In genomic region chr14:21843263-21843662, GRCm38 (mm10) we compare ENCODE assay signal across 21 mouse cellular contexts. TPM values are rescaled to one million over a fixed set of nuclear protein-coding genes. Genes with fewer than 3 reads are reported as not detected.
A peak's percentile ranks its signal among the peaks of the same experiment; 100 is the strongest.
DNase-seq lines count a peak whose midpoint lies in the region; ATAC-seq and TF ChIP-seq lines count a peak whose summit lies in the region.
"Had no signal": no experiment of that assay in that cellular context is flagged by ENCODE, and none has a peak within 500 bp of the region (broad histone marks: within the 10 kb centered on the region; RNA-seq: fewer than 3 reads in every experiment).

No protein-coding gene starts in this region.

- H3K4me2 ChIP-seq in heart, embryonic 16.5 days (ENCODE audit: low read depth, low read length) = no peak overlapping the region
- H3K4me2 ChIP-seq in midbrain, embryonic 11.5 days = no peak overlapping the region
- H3K4me2 ChIP-seq: hindbrain, embryonic 15.5 days; kidney, embryonic 15.5 days; limb, embryonic 12.5 days had no signal

- no peak overlapping the region for H3K9ac ChIP-seq in heart, embryonic 16.5 days (ENCODE audit: low read length)
- H3K9ac ChIP-seq in midbrain, embryonic 11.5 days (ENCODE audit: low read length) = no peak overlapping the region
- H3K9ac ChIP-seq: hindbrain, embryonic 15.5 days; kidney, embryonic 15.5 days; limb, embryonic 12.5 days had no signal

- TF ChIP-seq CTCF in gastrocnemius, adult 2 months (IDR thresholded peaks at IDR 0.05) = no peak

- ATAC-seq in heart, embryonic 16.5 days (replicated peaks; ENCODE audit: extremely low read depth, insufficient read depth, low FRiP score) = no peak
- no peak for ATAC-seq in midbrain, embryonic 11.5 days (ENCODE audit: low FRiP score)
- ATAC-seq: intestine, embryonic 16.5 days; Patski had no signal

- intact Hi-C loops in gastrocnemius, adult 2 months (cut with DNase I) = no loop called here

- H3K27ac ChIP-seq in gastrocnemius, adult 2 months = 0 out of 2 replicates have a peak overlapping the region, but pooled peaks have one; percentile 10
- H3K27ac ChIP-seq in heart, embryonic 16.5 days (ENCODE audit: low read length) = peak overlapping the region; percentile 13
- no peak overlapping the region for H3K27ac ChIP-seq in midbrain, embryonic 11.5 days (ENCODE audit: low read depth, low read length)
- no peak overlapping the region for H3K27ac ChIP-seq in midbrain, embryonic 10.5 days (replicated peaks)
- H3K27ac ChIP-seq: forebrain, embryonic 10.5 days; hindbrain, embryonic 15.5 days; kidney, embryonic 15.5 days; limb, embryonic 12.5 days had no signal

- no peaks in the 10 kb centered on the region for H3K9me3 ChIP-seq in heart, embryonic 16.5 days (replicated peaks; ENCODE audit: control insufficient read depth, low read length)
- H3K9me3 ChIP-seq in midbrain, embryonic 11.5 days (ENCODE audit: control insufficient read depth, low read length) = no peaks in the 10 kb centered on the region
- H3K9me3 ChIP-seq in midbrain, embryonic 10.5 days (replicated peaks) = no peaks in the 10 kb centered on the region
- H3K9me3 ChIP-seq: forebrain, embryonic 10.5 days; hindbrain, embryonic 15.5 days; kidney, embryonic 15.5 days; limb, embryonic 12.5 days had no signal

- no peak overlapping the region for H3K4me3 ChIP-seq in gastrocnemius, adult 2 months
- no peak overlapping the region for H3K4me3 ChIP-seq in heart, embryonic 16.5 days (ENCODE audit: low read length)
- H3K4me3 ChIP-seq in midbrain, embryonic 11.5 days (ENCODE audit: low read depth, low read length) = no peak overlapping the region
- no peak overlapping the region for H3K4me3 ChIP-seq in midbrain, embryonic 10.5 days
- H3K4me3 ChIP-seq: forebrain, embryonic 10.5 days; hindbrain, embryonic 15.5 days; kidney, embryonic 15.5 days; limb, embryonic 12.5 days had no signal

- H3K27me3 ChIP-seq in heart, embryonic 16.5 days (ENCODE audit: control insufficient read depth, insufficient read depth, low read length) = no peaks in the 10 kb centered on the region
- H3K27me3 ChIP-seq in midbrain, embryonic 11.5 days (ENCODE audit: control insufficient read depth, insufficient read depth, low read length) = no peaks in the 10 kb centered on the region
- H3K27me3 ChIP-seq in midbrain, embryonic 10.5 days (ENCODE audit: low read depth, poor library complexity, severe bottlenecking) = no peaks in the 10 kb centered on the region
- H3K27me3 ChIP-seq in splenic B cell, adult 2 months (ENCODE audit: control insufficient read depth, insufficient read depth, low read length, poor library complexity, severe bottlenecking) = no peaks in the 10 kb centered on the region
- H3K27me3 ChIP-seq: hindbrain, embryonic 15.5 days; kidney, embryonic 15.5 days; limb, embryonic 12.5 days; Patski had no signal

- DNase-seq in gastrocnemius, adult 2 months = no peak
- no peak for DNase-seq in gastrocnemius, adult 18-20 months (ENCODE audit: low spot score)
- no peak for DNase-seq in heart, adult 9 months (ENCODE audit: low spot score in 2 of 2)
- peak; percentile 45 for DNase-seq in midbrain, embryonic 11.5 days (ENCODE audit: low spot score, missing footprints)
- DNase-seq in midbrain, embryonic 10.5 days (ENCODE audit: low spot score) = no peak
- DNase-seq in splenic B cell, adult 2 months (ENCODE audit: low read depth, low spot score) = peak; percentile 38
- no peak for DNase-seq in right cerebral cortex, postnatal 25 days
- DNase-seq: adrenal gland, adult 8-10 months; cerebellum, adult 11-12 months; cerebellum, postnatal 36 days; gastrocnemius, postnatal 10 days; lung, adult 18-20 months; retina, postnatal 1 day; thymus, postnatal 14 days had no signal

- 20% methylated on average over 6 of the region's 6 CpGs for WGBS in heart, embryonic 16.5 days
- 86% methylated on average over 6 of the region's 6 CpGs for WGBS in midbrain, embryonic 11.5 days
- WGBS in midbrain, embryonic 10.5 days = 86% methylated on average over 6 of the region's 6 CpGs

- peaks cover 34% of the 10 kb centered on the region for H3K4me1 ChIP-seq in heart, embryonic 16.5 days (ENCODE audit: control insufficient read depth, insufficient read depth, low read length)
- H3K4me1 ChIP-seq in midbrain, embryonic 11.5 days (ENCODE audit: control insufficient read depth, insufficient read depth, low read length) = peaks cover 11% of the 10 kb centered on the region
- peaks cover 19% of the 10 kb centered on the region for H3K4me1 ChIP-seq in midbrain, embryonic 10.5 days

- peaks cover 69% of the 10 kb centered on the region for H3K36me3 ChIP-seq in heart, embryonic 16.5 days (ENCODE audit: control insufficient read depth, insufficient read depth)
- H3K36me3 ChIP-seq in midbrain, embryonic 11.5 days (ENCODE audit: control insufficient read depth, insufficient read depth, low read length) = peaks cover 22% of the 10 kb centered on the region; the same call in 1 of the 2 replicates
- H3K36me3 ChIP-seq in midbrain, embryonic 10.5 days = peaks cover 90% of the 10 kb centered on the region
- H3K36me3 ChIP-seq in splenic B cell, adult 2 months (ENCODE audit: control insufficient read depth, insufficient read depth, low read length, poor library complexity, severe bottlenecking) = peaks cover 16% of the 10 kb centered on the region

RNA-seq across cellular contexts. Expression of gene Comtd1, which starts 5.5 kb away (rescaled TPM):
- 10 to 100 TPM in 1 of 2 experiments, 1 to 10 TPM in 1; 8.8 to 13.0 TPM for total RNA-seq in gastrocnemius, adult 2 months (2021)
- total RNA-seq in gastrocnemius, adult 18-20 months (2021) = 10 to 100 TPM in 1 of 2 experiments, 1 to 10 TPM in 1; 6.1 to 11.3 TPM
- polyA plus RNA-seq in heart, embryonic 16.5 days (2015; fragmentation: Nextera tagmentation; extraction: Ambion mirVana) = 42.8 and 44.4 TPM in 2 replicates
- 11.8 and 12.6 TPM in 2 replicates for polyA plus RNA-seq in midbrain, embryonic 11.5 days (2014; fragmentation: Nextera tagmentation; extraction: Ambion mirVana)
- polyA plus RNA-seq in midbrain, embryonic 10.5 days (2016; fragmentation: Nextera tagmentation; extraction: Ambion mirVana) = 13.9 and 16.4 TPM in 2 replicates

RNA-seq across cellular contexts. Expression of gene Vdac2, which starts 18.2 kb away (rescaled TPM):
- total RNA-seq in gastrocnemius, adult 2 months (2021) = 100 to 1,000 TPM; 320 to 332 TPM
- 100 to 1,000 TPM; 304 to 312 TPM for total RNA-seq in gastrocnemius, adult 18-20 months (2021)
- polyA plus RNA-seq in heart, embryonic 16.5 days (2015; fragmentation: Nextera tagmentation; extraction: Ambion mirVana) = 524 and 538 TPM in 2 replicates
- polyA plus RNA-seq in midbrain, embryonic 11.5 days (2014; fragmentation: Nextera tagmentation; extraction: Ambion mirVana) = 312 and 315 TPM in 2 replicates
- 287 and 301 TPM in 2 replicates for polyA plus RNA-seq in midbrain, embryonic 10.5 days (2016; fragmentation: Nextera tagmentation; extraction: Ambion mirVana)

Comparison
In these comparisons a context has a peak if more than half of its experiments do, and no peak if none do; other contexts are left out.
1. DNase-seq: peak in midbrain, embryonic 11.5 days (single experiment) and splenic B cell, adult 2 months (single experiment); none in gastrocnemius, adult 2 months (single experiment), gastrocnemius, adult 18-20 months (single experiment), heart, adult 9 months (0 of 2), midbrain, embryonic 10.5 days (single experiment) and right cerebral cortex, postnatal 25 days (single experiment).
2. H3K27ac ChIP-seq: peak in gastrocnemius, adult 2 months (single experiment) and heart, embryonic 16.5 days (single experiment); none in midbrain, embryonic 11.5 days (single experiment) and midbrain, embryonic 10.5 days (single experiment).